Mouse (Mus musculus) kidney, postnatal 0 days (tissue): ENCODE data around the gene Ttll12. TPM values are rescaled to one million over a fixed set of nuclear protein-coding genes. Genes with fewer than 3 reads are reported as not detected.

ENCODE experiments used
- ATAC-seq: fragments of 200-750 bp; cut with Nextera tagmentation; replicated peaks from 2 replicates; pipeline ENCODE4 v1.8.0; 2017; ENCODE audit warnings: low read depth, moderate number of reproducible peaks, moderate TSS enrichment, moderate library complexity; ENCODE audit not compliant: low FRiP score
- DNase-seq: peaks from one replicate; pipeline ENCODE4 v3.0.0-alpha.2; 2016; ENCODE audit warnings: low spot score
- H3K27ac ChIP-seq: fragments of 300-500 bp; sonication (generic); 2 replicates; pipeline ENCODE4 v1.5.1; 2014; ENCODE audit warnings: mild to moderate bottlenecking
- H3K27me3 ChIP-seq: fragments of 300-500 bp; sonication (generic); 2 replicates; pipeline ENCODE4 v1.6.1; 2014; ENCODE audit warnings: low read length, mixed read lengths; ENCODE audit not compliant: insufficient read depth
- H3K36me3 ChIP-seq: fragments of 300-500 bp; sonication (generic); 2 replicates; pipeline ENCODE4 v1.6.1; 2014; ENCODE audit warnings: low read length, mixed read lengths; ENCODE audit not compliant: insufficient read depth
- H3K4me1 ChIP-seq: fragments of 300-500 bp; sonication (generic); replicated peaks from 2 replicates; pipeline ENCODE4 v1.6.1; 2014; ENCODE audit warnings: antibody characterized with exemption, low read length, mixed read lengths; ENCODE audit not compliant: insufficient read depth
- H3K4me2 ChIP-seq: fragments of 300-500 bp; sonication (generic); 2 replicates; pipeline ENCODE4 v1.6.1; 2014; ENCODE audit warnings: mild to moderate bottlenecking, low read length, moderate library complexity, mixed read lengths
- H3K4me3 ChIP-seq: fragments of 300-500 bp; sonication (generic); replicated peaks from 2 replicates; pipeline ENCODE4 v1.5.1; 2014; ENCODE audit warnings: low read depth, low read length
- H3K9ac ChIP-seq: fragments of 300-500 bp; sonication (generic); 2 replicates; pipeline ENCODE4 v1.6.1; 2014; ENCODE audit warnings: low read depth, low read length
- H3K9me3 ChIP-seq: fragments of 300-500 bp; sonication (generic); replicated peaks from 2 replicates; pipeline ENCODE4 v1.6.1; 2016; ENCODE audit warnings: low read length, inconsistent platforms, mixed read lengths
- CTCF ChIP-seq: IDR thresholded peaks from 2 replicates; pipeline ENCODE4 v1.5.1; 2016; ENCODE audit warnings: antibody characterized with exemption, low read depth, mild to moderate bottlenecking, moderate library complexity
- WGBS: fragments of 180-500 bp; shearing (Covaris S2); extraction: QIAGEN DNeasy Blood & Tissue Kit; methylation state at CpG from one replicate; pipeline ENCODE4 v1.1.7; 2014; 5-methylcytosine and 5-hydroxymethylcytosine counted together
- polyA plus RNA-seq: library from polyadenylated mRNA; unstranded; fragments of >200 nt; fragmentation: Nextera tagmentation; extraction: Ambion mirVana; gene quantifications from 2 replicates; pipeline ENCODE4 v1.2.1, GENCODE M21; 2015

The Ttll12 gene
- polyA plus RNA-seq, 1 experiment from 2014 or later, result 22.4 TPM

GRCm38 (mm10) chr15:83530688-83531087, 64.3 kb downstream of the Ttll12 start:
- Histone ChIP-seq H3K9me3 (no peaks in the 10 kb centered on the region), H3K27me3 (no peaks in the 10 kb centered on the region), H3K4me2 (peak overlapping the region; percentile 18; the same call in 1 of the 2 replicates), H3K27ac (peak overlapping the region; percentile 82), H3K4me3 (no peak overlapping the region), H3K9ac (no peak overlapping the region), H3K4me1 (peaks cover 21% of the 10 kb centered on the region; the same call in 1 of the 2 replicates), H3K36me3 (no peaks in the 10 kb centered on the region)
- TF ChIP-seq CTCF, result no peak
- no peak for DNase-seq
- WGBS, result 49% methylated on average over 6 of the region's 6 CpGs
- peak; percentile 4; the same call in 1 of the 2 replicates for ATAC-seq

DNA sequence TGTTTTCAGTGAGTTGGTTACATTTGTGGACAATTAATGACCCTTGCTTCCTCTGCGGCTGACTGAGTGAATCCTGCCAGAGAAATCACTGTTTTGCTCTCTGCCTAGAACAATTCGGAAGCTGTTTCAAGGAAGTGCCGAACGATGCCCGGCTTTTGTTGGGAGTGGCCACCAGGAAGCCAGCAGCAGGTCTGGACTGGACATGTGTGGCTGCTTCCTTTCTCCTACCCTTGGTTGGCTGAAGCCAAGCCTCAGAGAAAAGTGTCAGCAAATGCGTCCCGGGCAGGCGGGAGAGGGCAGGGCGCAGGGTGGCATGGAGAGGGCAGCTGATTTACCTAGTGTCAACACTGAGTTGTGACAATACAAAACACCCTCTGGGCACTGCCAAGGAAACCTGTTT, 64.7 kb downstream of the Ttll12 start:
- WGBS, result 25% methylated on average over 9 of the region's 9 CpGs
- Histone ChIP-seq H3K27me3 (no peaks in the 10 kb centered on the region), H3K36me3 (no peaks in the 10 kb centered on the region), H3K9ac (no peak overlapping the region), H3K4me1 (peaks cover 21% of the 10 kb centered on the region; the same call in 1 of the 2 replicates), H3K27ac (peak overlapping the region; percentile 82), H3K9me3 (no peaks in the 10 kb centered on the region), H3K4me3 (no peak overlapping the region), H3K4me2 (peak overlapping the region; percentile 18)
- no peak for TF ChIP-seq CTCF
- ATAC-seq, result peak; percentile 36
- DNase-seq, result peak; percentile 71

DNA sequence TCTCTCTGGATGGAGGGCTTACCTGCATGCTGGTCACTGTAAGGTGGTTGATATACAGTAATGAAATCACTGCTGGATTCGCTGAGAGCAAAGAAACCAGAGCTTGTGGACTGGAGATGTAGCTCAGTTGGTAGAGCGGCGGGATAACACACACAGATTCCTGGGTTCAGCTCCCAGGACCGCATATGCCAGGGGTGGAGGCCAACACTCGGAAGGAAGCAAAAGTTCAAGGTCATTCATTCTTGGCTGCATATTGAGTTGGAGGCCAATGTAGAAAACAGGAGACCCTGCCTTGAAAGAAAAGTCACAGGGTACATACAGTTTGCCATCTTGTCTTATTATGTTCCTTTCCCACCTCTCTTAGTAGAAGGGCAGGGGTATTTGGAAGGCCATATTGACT, 65.2 kb downstream of the Ttll12 start:
- no peak for TF ChIP-seq CTCF
- Histone ChIP-seq H3K27me3 (no peaks in the 10 kb centered on the region), H3K4me1 (peaks cover 21% of the 10 kb centered on the region; the same call in 1 of the 2 replicates), H3K27ac (peak overlapping the region; percentile 82; the same call in 1 of the 2 replicates), H3K4me3 (no peak overlapping the region), H3K36me3 (no peaks in the 10 kb centered on the region), H3K9me3 (no peaks in the 10 kb centered on the region), H3K9ac (no peak overlapping the region), H3K4me2 (peak overlapping the region; percentile 18; the same call in 1 of the 2 replicates)
- DNase-seq (no peak), ATAC-seq (no peak)
- 71% methylated on average over 5 of the region's 5 CpGs for WGBS

DNA sequence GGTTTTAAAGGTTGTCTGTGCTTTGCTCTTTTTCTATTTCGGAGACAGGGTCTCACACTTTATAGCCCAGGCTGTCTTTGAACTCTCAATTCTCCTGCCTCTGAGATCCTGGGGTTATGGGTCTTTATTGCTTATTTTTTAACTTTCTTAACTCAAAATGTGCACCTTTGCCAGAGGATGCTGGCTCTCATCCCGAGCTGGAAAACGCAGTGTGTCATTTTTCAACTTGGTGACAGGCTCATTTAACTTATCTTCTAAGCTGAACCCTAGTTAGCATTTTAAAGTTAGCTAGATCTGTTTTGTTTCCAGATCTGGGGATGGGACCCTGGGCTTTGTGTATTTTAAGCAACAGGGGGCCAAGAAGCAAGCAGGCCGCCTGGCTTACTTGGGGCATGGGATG, 66.1 kb downstream of the Ttll12 start:
- Histone ChIP-seq H3K9me3 (no peaks in the 10 kb centered on the region), H3K9ac (no peak overlapping the region), H3K27ac (no peak overlapping the region), H3K4me2 (no peak overlapping the region), H3K36me3 (no peaks in the 10 kb centered on the region), H3K27me3 (no peaks in the 10 kb centered on the region), H3K4me3 (no peak overlapping the region), H3K4me1 (peaks cover 21% of the 10 kb centered on the region; the same call in 1 of the 2 replicates)
- ATAC-seq (no peak), DNase-seq (no peak)
- no peak for TF ChIP-seq CTCF
- 62% methylated on average over 4 of the region's 4 CpGs for WGBS

DNA sequence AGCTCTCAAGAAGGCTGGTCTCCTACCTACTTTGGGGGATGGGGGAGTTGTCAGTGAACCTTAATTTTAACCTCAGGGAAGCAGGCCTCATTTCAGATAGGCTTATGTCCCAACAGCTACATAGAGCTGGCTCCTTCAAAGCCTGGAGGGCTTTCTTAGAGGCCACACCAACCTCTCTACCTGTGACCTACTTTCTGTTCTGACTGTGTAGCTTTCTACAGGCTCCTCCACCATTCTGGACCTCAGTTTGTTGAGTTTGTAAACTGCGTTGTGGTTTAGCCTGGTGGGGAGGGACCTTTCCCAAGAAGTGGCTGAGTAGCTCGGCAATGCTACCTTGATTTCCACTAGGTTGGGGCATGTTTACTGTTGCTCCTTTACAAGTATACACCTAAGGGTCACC, 67.2 kb downstream of the Ttll12 start:
- ATAC-seq (no peak), DNase-seq (no peak)
- Histone ChIP-seq H3K9me3 (no peaks in the 10 kb centered on the region), H3K4me1 (peaks cover 21% of the 10 kb centered on the region; the same call in 1 of the 2 replicates), H3K4me2 (peak overlapping the region; percentile 93), H3K27me3 (no peaks in the 10 kb centered on the region), H3K9ac (no peak overlapping the region), H3K4me3 (no peak overlapping the region; the same call in 1 of the 2 replicates), H3K36me3 (no peaks in the 10 kb centered on the region), H3K27ac (no peak overlapping the region)
- WGBS, result 73% methylated on average over 2 of the region's 2 CpGs
- no peak for TF ChIP-seq CTCF

GRCm38 (mm10) chr15:83527092-83527437, 67.9 kb downstream of the Ttll12 start:
- no peaks in the 10 kb centered on the region for H3K9me3 ChIP-seq
- TF ChIP-seq CTCF, result no peak
- peak overlapping the region; percentile 51 for H3K4me3 ChIP-seq
- H3K36me3 ChIP-seq, result no peaks in the 10 kb centered on the region
- H3K4me2 ChIP-seq, result peak overlapping the region; percentile 93
- H3K27ac ChIP-seq, result no peak overlapping the region
- WGBS, result 1% methylated on average over 26 of the region's 26 CpGs
- peak overlapping the region; percentile 56 for H3K9ac ChIP-seq
- peaks cover 21% of the 10 kb centered on the region; the same call in 1 of the 2 replicates for H3K4me1 ChIP-seq
- ATAC-seq, result no peak
- H3K27me3 ChIP-seq, result no peaks in the 10 kb centered on the region
- no peak for DNase-seq
